Mouse (Mus musculus) MEL (cell line): ENCODE measurements at regions not wholly inside any gene's neighbourhood (a gene's known extent, or its start where the extent isn't known, plus 50 kb on each side); places are given as distances from the start of the nearest gene placed in this dataset.

ENCODE experiments used
- DNase-seq: peaks from one replicate; pipeline ENCODE4 v3.0.0; 2011; ENCODE audit warnings: low read depth, low spot score
- H3K27ac ChIP-seq: 2 replicates; pipeline ENCODE4 v1.5.1; 2012; ENCODE audit warnings: low read depth, mild to moderate bottlenecking, control low read depth, low read length, moderate library complexity; ENCODE audit not compliant: control insufficient read depth
- H3K27me3 ChIP-seq, 2 experiments: fragments of 150-350 bp in 1 of 2; sonication (generic) in 1 of 2; 2 replicates each; pipeline ENCODE4 v1.6.1; 2012; ENCODE audit warnings: low read length in 2 of 2, mild to moderate bottlenecking in 2 of 2, improper control_type of control experiment in 1 of 2, moderate library complexity in 1 of 2; ENCODE audit not compliant: insufficient read depth in 2 of 2, control insufficient read depth in 1 of 2
- H3K36me3 ChIP-seq, 2 experiments: 2 replicates each; pipeline ENCODE4 v1.6.1; 2012 to 2014; ENCODE audit warnings: low read length in 2 of 2, improper control_type of control experiment in 1 of 2, inconsistent platforms in 1 of 2, mild to moderate bottlenecking in 1 of 2; ENCODE audit not compliant: insufficient read depth in 2 of 2, control insufficient read depth in 1 of 2
- H3K4me1 ChIP-seq, 2 experiments: fragments of 150-350 bp in 1 of 2; sonication (generic) in 1 of 2; 2 replicates each; pipeline ENCODE4 v1.6.1; 2012; ENCODE audit warnings: low read length in 2 of 2, improper control_type of control experiment in 1 of 2, mild to moderate bottlenecking in 1 of 2; ENCODE audit not compliant: insufficient read depth in 2 of 2, control insufficient read depth in 1 of 2
- H3K4me3 ChIP-seq, 2 experiments: fragments of 150-350 bp in 1 of 2; sonication (generic) in 1 of 2; 2 replicates each; pipeline ENCODE4 v1.5.1; 2012; ENCODE audit warnings: low read depth in 2 of 2, low read length in 2 of 2, mild to moderate bottlenecking in 2 of 2, moderate library complexity in 2 of 2, control low read depth in 1 of 2, improper control_type of control experiment in 1 of 2; ENCODE audit not compliant: control insufficient read depth in 1 of 2, insufficient read depth in 1 of 2
- H3K79me2 ChIP-seq: 2 replicates; pipeline ENCODE4 v1.6.1; 2012; ENCODE audit warnings: mild to moderate bottlenecking, low read length, moderate library complexity; ENCODE audit not compliant: control insufficient read depth, poor library complexity, insufficient read depth
- H3K9ac ChIP-seq: 2 replicates; pipeline ENCODE4 v1.6.1; 2012; ENCODE audit warnings: low read depth, mild to moderate bottlenecking, control low read depth, low read length, moderate library complexity; ENCODE audit not compliant: control insufficient read depth, poor library complexity, severe bottlenecking
- H3K9me3 ChIP-seq: fragments of 150-350 bp; sonication (generic); replicated peaks from 2 replicates; pipeline ENCODE4 v1.6.1; 2012; ENCODE audit warnings: mild to moderate bottlenecking, low read length, improper control_type of control experiment, moderate library complexity; ENCODE audit not compliant: insufficient read depth
- CTCF ChIP-seq, 3 experiments: IDR thresholded peaks in 2 of 3; conservative IDR thresholded peaks in 1 of 3; 2 replicates each; pipeline ENCODE4 v1.5.1; 2011 to 2012; ENCODE audit warnings: low read length in 3 of 3, low read depth in 2 of 3, mild to moderate bottlenecking in 2 of 3, improper control_type of control experiment in 1 of 3, inconsistent platforms in 1 of 3, mixed read lengths in 1 of 3, moderate library complexity in 1 of 3; ENCODE audit not compliant: control insufficient read depth in 1 of 3, insufficient read depth in 1 of 3, poor library complexity in 1 of 3, severe bottlenecking in 1 of 3
- ELF1 ChIP-seq: IDR thresholded peaks from 2 replicates; pipeline ENCODE4 v1.6.1; 2014; ENCODE audit warnings: low read depth, mild to moderate bottlenecking, inconsistent platforms, low read length, improper control_type of control experiment, moderate library complexity
- EP300 ChIP-seq, 2 experiments: IDR thresholded peaks; 2 replicates each; pipeline ENCODE4 v1.6.1; 2011; ENCODE audit warnings: improper control_type of control experiment in 2 of 2, low read length in 2 of 2, low read depth in 1 of 2, mild to moderate bottlenecking in 1 of 2
- GATA1 ChIP-seq: IDR thresholded peaks from 2 replicates; pipeline ENCODE4 v1.6.1; 2011; ENCODE audit warnings: low read depth, low read length, improper control_type of control experiment
- HCFC1 ChIP-seq: IDR thresholded peaks from 2 replicates; pipeline ENCODE4 v1.6.1; 2012; ENCODE audit warnings: low read depth, mild to moderate bottlenecking, inconsistent platforms, low read length, improper control_type of control experiment, moderate library complexity
- KAT2A ChIP-seq: conservative IDR thresholded peaks from 2 replicates; pipeline ENCODE4 v1.6.1; 2012; ENCODE audit warnings: low read depth, low read length, improper control_type of control experiment, inconsistent platforms
- MAFK ChIP-seq: IDR thresholded peaks from 2 replicates; pipeline ENCODE4 v1.6.1; 2011; ENCODE audit warnings: low read depth, mild to moderate bottlenecking, low read length, improper control_type of control experiment, borderline replicate concordance
- MAZ ChIP-seq: IDR thresholded peaks from 2 replicates; pipeline ENCODE4 v1.6.1; 2012; ENCODE audit warnings: low read depth, mild to moderate bottlenecking, inconsistent platforms, low read length, improper control_type of control experiment
- MYB ChIP-seq: IDR thresholded peaks from 2 replicates; pipeline ENCODE4 v1.6.1; 2011; ENCODE audit warnings: mild to moderate bottlenecking, low read depth, low read length, improper control_type of control experiment
- NELFE ChIP-seq: IDR thresholded peaks from 2 replicates; pipeline ENCODE4 v1.6.1; 2011; ENCODE audit warnings: low read depth, low read length, improper control_type of control experiment
- NRF1 ChIP-seq: IDR thresholded peaks from 2 replicates; pipeline ENCODE4 v1.6.1; 2014; ENCODE audit warnings: low read depth, mild to moderate bottlenecking, inconsistent platforms, low read length, improper control_type of control experiment, moderate library complexity; ENCODE audit not compliant: poor library complexity, insufficient read depth, severe bottlenecking
- RAD21 ChIP-seq: IDR thresholded peaks from 2 replicates; pipeline ENCODE4 v1.6.1; 2011; ENCODE audit warnings: mild to moderate bottlenecking, low read depth, low read length, improper control_type of control experiment
- RCOR1 ChIP-seq: IDR thresholded peaks from 2 replicates; pipeline ENCODE4 v1.6.1; 2012; ENCODE audit warnings: low read depth, mild to moderate bottlenecking, inconsistent platforms, low read length, improper control_type of control experiment
- SMC3 ChIP-seq: IDR thresholded peaks from 2 replicates; pipeline ENCODE4 v1.6.1; 2011; ENCODE audit warnings: low read depth, low read length, improper control_type of control experiment
- TBP ChIP-seq: IDR thresholded peaks from 2 replicates; pipeline ENCODE4 v1.8.0; 2011; ENCODE audit warnings: low read depth, low read length, improper control_type of control experiment
- TCF12 ChIP-seq: IDR thresholded peaks from 2 replicates; pipeline ENCODE4 v1.6.1; 2014; ENCODE audit warnings: low read depth, mild to moderate bottlenecking, inconsistent platforms, low read length, improper control_type of control experiment, moderate library complexity
- USF2 ChIP-seq, 2 experiments: IDR thresholded peaks; 2 replicates each; pipeline ENCODE4 v1.6.1; 2011 to 2012; ENCODE audit warnings: improper control_type of control experiment in 2 of 2, low read length in 2 of 2, borderline replicate concordance in 1 of 2, inconsistent platforms in 1 of 2, low read depth in 1 of 2, mild to moderate bottlenecking in 1 of 2; ENCODE audit not compliant: insufficient read depth in 1 of 2

DNA sequence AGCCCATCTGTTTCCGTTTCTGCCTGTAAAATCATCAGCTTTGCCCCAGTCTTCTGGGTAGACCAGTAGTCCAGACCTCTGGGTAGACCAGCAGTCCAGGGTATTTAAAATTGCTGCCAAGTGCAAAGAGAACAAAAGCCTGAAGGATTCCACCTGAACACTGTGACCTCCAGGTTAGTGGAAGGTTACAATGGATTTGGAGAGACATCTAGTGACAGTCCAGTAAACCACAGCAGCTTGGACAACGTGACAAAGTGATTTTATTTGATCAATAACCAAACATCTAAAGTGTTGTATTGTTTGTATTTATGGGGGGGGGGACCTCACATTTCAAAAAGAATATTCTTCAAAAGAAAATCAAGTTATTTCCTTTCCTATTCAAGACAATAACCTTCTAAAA is 81.4 kb downstream of the Setd4 start:
- Histone ChIP-seq H3K36me3 (no peaks in the 10 kb centered on the region), H3K27me3 (peaks cover 0 to 2% of the 10 kb centered on the region in 2 experiments; a peak in 2 of 4 replicates)
- no peak for DNase-seq

DNA sequence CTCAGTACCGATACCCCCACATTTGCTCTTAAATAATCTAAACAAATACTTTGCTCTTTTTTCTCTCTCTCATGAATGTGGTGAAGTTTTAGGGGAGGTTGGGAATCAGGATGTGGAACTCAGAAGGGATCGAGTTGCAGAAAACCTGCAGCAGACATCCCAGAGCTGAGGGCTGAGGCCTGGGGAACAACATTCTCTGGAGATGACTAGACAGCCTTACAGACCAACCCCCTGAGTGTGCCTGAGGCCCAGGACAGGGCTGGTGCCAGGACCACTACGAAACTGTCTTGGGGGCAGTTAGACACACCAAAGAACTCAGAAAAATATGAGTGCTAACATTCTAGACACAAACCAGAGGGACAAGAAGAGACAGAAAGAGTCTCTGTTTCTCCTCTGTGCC is 83.4 kb downstream of the Setd4 start:
- no peaks in the 10 kb centered on the region for H3K36me3 ChIP-seq
- no peak for TF ChIP-seq NELFE
- no peak for TF ChIP-seq TBP
- TF ChIP-seq RCOR1: no peak
- TF ChIP-seq SMC3: no peak
- no peak for TF ChIP-seq RAD21
- TF ChIP-seq MAZ: no peak
- no peak for TF ChIP-seq ELF1
- no peak for TF ChIP-seq KAT2A
- no peak for TF ChIP-seq HCFC1
- no peak for TF ChIP-seq USF2 (IDR thresholded peaks at IDR 0.05; ENCODE audit: borderline replicate concordance in 1 of 2, insufficient read depth in 1 of 2, low read depth in 1 of 2, low read length in 2 of 2)
- TF ChIP-seq EP300 (IDR thresholded peaks at IDR 0.05; ENCODE audit: low read depth in 1 of 2, low read length in 2 of 2): no peak
- TF ChIP-seq TCF12: no peak
- no peak for TF ChIP-seq GATA1
- TF ChIP-seq MYB: no peak
- H3K27ac ChIP-seq: no peak overlapping the region
- H3K9me3 ChIP-seq: no peaks in the 10 kb centered on the region
- no peaks in the 10 kb centered on the region for H3K4me1 ChIP-seq
- no peak for DNase-seq
- no peaks in the 10 kb centered on the region for H3K79me2 ChIP-seq
- peaks cover 0 to 1% of the 10 kb centered on the region in 2 experiments; a peak in 3 of 4 replicates for H3K27me3 ChIP-seq
- no peak overlapping the region for H3K9ac ChIP-seq
- H3K4me3 ChIP-seq: no peak overlapping the region

More for the DNA sequence above, 81.4 kb downstream of the Setd4 start:
- Histone ChIP-seq H3K79me2 (no peaks in the 10 kb centered on the region), H3K27ac (no peak overlapping the region), H3K4me3 (no peak overlapping the region), H3K9ac (no peak overlapping the region), H3K4me1 (no peaks in the 10 kb centered on the region), H3K9me3 (no peaks in the 10 kb centered on the region)
- TF ChIP-seq CTCF (IDR thresholded peaks at IDR 0.05 in 2 of 3, conservative IDR thresholded peaks at IDR 0.05 in 1 of 3; ENCODE audit: control insufficient read depth in 1 of 3, insufficient read depth in 1 of 3, low read depth in 2 of 3, low read length in 3 of 3, poor library complexity in 1 of 3, severe bottlenecking in 1 of 3) (peak in 1 of 3 experiments; percentile 5; a peak in 1 of 6 replicates), NELFE (no peak), MAFK (no peak), NRF1 (no peak), RAD21 (peak; percentile 7), SMC3 (no peak), GATA1 (no peak)
